Mouse (Mus musculus) olfactory bulb, adult 2 months (tissue): ENCODE measurements around the gene Dek.

Experiments used
- CTCF ChIP-seq: fragments of 200-500 bp; IDR thresholded peaks from 2 replicates; pipeline ENCODE4 v1.5.1; 2012; ENCODE audit warnings: low read depth, mild to moderate bottlenecking, low read length, moderate library complexity; ENCODE audit not compliant: insufficient read depth
- POLR2A ChIP-seq: fragments of 200-500 bp; IDR thresholded peaks from 2 replicates; pipeline ENCODE4 v1.6.1; 2012; ENCODE audit warnings: mild to moderate bottlenecking, low read depth, low read length, moderate library complexity; ENCODE audit not compliant: insufficient read depth

- no peak for TF ChIP-seq CTCF
- no peak for TF ChIP-seq POLR2A
Observed at GRCm38 (mm10) chr13:47070329-47071080, 35.5 kb downstream of the Dek start.
